Mouse (Mus musculus) right cerebral cortex, adult 18-20 months (tissue): ENCODE measurements around the gene Rogdi.

Experiments
- DNase-seq: peaks from one replicate; pipeline ENCODE4 v3.0.0; 2022; ENCODE audit warnings: mixed read lengths

Gene Rogdi

GRCm38 (mm10) chr16:5013054-5013838, at the start of gene Rogdi:
Gene Rogdi (minus strand): TSS chr16:5013553.
- peak; percentile 100 for DNase-seq

- DNase-seq, result no peak
These were observed 44.8 kb upstream of the Rogdi start for GRCm38 (mm10) chr16:5058114-5058513.

DNA sequence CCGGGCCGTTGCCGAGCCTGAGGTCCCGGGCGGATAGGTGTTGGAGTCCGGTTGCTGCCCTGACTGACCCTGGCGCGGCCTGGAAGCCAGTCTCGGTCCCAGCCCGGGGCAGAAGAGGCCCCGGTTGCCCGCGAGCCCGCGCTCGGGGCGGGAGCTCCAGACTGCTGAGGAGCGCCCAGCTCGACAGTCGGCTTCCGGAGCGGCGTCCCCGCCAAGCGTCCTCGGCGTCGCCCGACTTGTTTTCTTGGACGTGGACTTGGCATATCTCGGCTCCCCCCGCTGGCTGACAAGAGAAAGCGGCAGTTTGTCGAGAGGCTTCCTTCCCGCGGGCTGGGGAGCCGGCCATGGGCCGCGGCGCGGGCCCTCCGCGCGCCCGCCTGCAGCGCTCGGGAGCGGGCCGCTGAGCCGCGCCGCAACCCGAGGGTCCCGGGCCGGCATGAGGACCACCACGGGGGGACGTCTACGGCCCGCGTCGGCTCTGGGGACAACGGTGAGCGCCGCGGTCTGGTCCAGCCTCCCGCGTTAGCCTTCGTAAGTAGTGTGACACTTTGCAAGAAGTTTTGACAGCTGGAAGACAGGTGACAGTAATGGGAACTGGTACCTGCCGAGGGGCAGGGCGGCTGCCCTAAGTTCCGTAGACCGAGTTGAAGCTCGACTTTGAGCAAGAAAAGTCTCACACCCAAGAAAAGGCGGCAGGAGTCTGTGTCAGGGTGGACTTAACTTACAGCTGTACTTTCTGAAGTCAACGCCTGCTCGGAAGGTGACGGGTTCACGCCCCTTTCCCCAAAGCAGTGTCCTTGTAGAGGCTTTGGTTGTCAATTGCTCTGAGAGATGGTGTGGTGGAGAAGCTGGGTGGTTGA, 37.1 kb upstream of the Rogdi start:
- peak; percentile 77 for DNase-seq

- peak; percentile 100 for DNase-seq
These were observed 36.5 kb upstream of the Rogdi start, which contains the start of the genes Glyr1 and Ubn1 for GRCm38 (mm10) chr16:5049774-5050234. Gene Glyr1 (minus strand): TSS chr16:5049863. Gene Ubn1 (plus strand): TSS chr16:5050057.

- DNase-seq, result peak; percentile 6
These were observed 35.9 kb upstream of the Rogdi start for GRCm38 (mm10) chr16:5049182-5049773.

DNA sequence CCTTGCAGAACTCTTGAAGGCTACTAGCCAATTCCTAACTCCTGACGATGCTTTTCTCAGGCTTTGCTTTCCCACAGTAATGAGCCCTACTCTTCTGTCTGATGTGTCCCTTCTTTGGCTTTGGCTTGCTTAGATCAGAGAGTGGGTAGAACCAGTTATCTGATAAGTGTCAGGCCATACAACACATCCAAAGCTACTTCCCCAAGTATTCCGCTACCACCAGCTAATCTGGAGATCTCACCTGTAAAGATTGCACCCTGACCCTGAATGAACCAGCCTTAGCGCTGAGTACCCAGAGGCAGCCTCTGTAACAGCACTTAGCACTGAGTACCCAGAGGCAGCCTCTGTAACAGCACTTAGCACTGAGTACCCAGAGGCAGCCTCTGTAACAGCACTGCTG, 32.0 kb upstream of the Rogdi start:
- no peak for DNase-seq

GRCm38 (mm10) chr16:5036649-5037234, 23.4 kb upstream of the Rogdi start:
- no peak for DNase-seq

GRCm38 (mm10) chr16:5035591-5035990, 22.2 kb upstream of the Rogdi start:
- no peak for DNase-seq

GRCm38 (mm10) chr16:5029847-5030246, 16.5 kb upstream of the Rogdi start:
- DNase-seq, result no peak

- DNase-seq, result no peak
These were observed 10.7 kb upstream of the Rogdi start for GRCm38 (mm10) chr16:5024021-5024420.

GRCm38 (mm10) chr16:5014578-5014977, 1.2 kb upstream of the Rogdi start:
- no peak for DNase-seq

- no peak for DNase-seq
These were observed 1.0 kb downstream of the Rogdi start for GRCm38 (mm10) chr16:5012036-5013005.

DNA sequence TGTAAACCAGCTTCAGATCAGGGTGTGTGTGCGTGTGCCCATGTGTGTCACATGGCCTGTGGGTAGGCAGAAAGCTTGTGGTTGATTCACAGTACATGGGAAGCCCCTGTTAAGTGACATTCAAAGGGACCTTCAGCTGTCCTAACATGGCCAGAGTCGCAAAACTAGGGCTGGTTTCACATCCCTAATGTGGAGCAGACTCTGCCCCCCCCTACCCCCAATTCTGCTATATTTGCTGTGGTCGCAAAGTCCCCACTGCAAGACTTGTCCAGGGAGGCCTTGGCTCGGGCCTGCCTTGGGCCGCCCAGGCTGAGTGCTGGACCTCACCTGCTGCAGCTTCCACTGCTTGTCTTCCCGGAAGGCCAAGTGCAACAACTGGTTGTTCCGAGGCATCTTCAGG, 2.1 kb downstream of the Rogdi start:
- no peak for DNase-seq

- DNase-seq, result no peak
These were observed 2.9 kb downstream of the Rogdi start for GRCm38 (mm10) chr16:5010371-5010935.

- DNase-seq, result no peak
These were observed 5.3 kb downstream of the Rogdi start for GRCm38 (mm10) chr16:5008076-5008475.

DNA sequence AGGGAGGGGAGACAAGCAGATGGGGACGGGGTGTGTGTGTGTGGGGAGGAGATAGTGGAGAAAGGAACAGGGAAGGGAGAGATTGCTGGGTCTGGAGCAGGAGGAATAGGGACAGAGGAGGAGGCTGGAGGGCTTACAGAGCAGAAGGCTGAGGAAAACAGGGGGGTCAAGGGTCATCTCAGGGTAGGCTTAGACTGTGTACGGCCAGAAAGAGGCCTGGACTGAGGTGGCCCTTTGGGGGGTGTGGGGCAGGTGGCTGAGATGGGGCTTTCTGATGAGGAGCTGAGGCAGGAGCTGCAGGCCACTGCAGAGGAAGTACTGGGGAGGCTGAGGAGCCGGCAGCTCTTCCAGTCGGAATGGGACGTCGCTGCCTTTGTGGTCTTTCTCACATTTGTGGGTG, 5.9 kb downstream of the Rogdi start:
- no peak for DNase-seq

- DNase-seq, result no peak
These were observed 6.3 kb downstream of the Rogdi start, which contains the start of gene Smim22 for GRCm38 (mm10) chr16:5007067-5007466. Gene Smim22 (plus strand): TSS chr16:5007288.

GRCm38 (mm10) chr16:5000611-5001010, 12.7 kb downstream of the Rogdi start:
- no peak for DNase-seq

GRCm38 (mm10) chr16:4998984-4999383, 14.4 kb downstream of the Rogdi start:
- no peak for DNase-seq

DNA sequence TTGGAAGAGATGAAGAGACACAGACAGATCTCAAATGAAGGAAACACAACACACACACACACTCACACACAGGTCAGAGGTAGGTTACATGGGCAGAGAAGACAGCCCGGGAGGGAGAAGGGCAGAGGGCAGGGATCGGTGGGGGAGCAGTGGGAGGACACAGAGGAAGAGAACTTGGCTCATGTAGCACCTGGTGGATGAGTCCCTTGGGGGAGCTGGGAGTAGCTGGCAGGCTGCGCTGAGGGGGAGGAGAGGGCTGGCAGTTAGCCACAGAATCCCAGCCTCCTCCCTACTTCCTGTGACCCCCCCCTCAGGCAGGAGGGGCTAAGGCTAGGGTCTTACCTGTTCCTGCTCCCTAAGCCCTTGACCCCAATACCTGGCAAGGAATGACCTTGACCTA, 15.8 kb downstream of the Rogdi start, which contains the start of gene Sept12:
Sept12 (minus strand) TSS at position 300 of the 400 bp plus-strand sequence.
- no peak for DNase-seq

GRCm38 (mm10) chr16:4993276-4993675, 20.1 kb downstream of the Rogdi start:
- no peak for DNase-seq
